Mouse (Mus musculus) cerebellum, adult 11 months (tissue): ENCODE data around the gene Sorbs1.

Experiments
- DNase-seq: peaks from one replicate; pipeline ENCODE4 v3.0.0; 2022

The Sorbs1 gene

GRCm38 (mm10) chr19:40297078-40297797, 216.3 kb downstream of the Sorbs1 start:
- no peak for DNase-seq

- DNase-seq, result peak; percentile 29
These were observed 219.3 kb downstream of the Sorbs1 start for GRCm38 (mm10) chr19:40294231-40294630.

- DNase-seq, result no peak
These were observed 219.8 kb downstream of the Sorbs1 start for GRCm38 (mm10) chr19:40293791-40294190.

- DNase-seq, result no peak
These were observed 223.4 kb downstream of the Sorbs1 start for GRCm38 (mm10) chr19:40290099-40290724.

GRCm38 (mm10) chr19:40288415-40288814, 225.2 kb downstream of the Sorbs1 start:
- no peak for DNase-seq

GRCm38 (mm10) chr19:40284704-40285103, 228.9 kb downstream of the Sorbs1 start:
- no peak for DNase-seq

- DNase-seq, result no peak
These were observed 230.2 kb downstream of the Sorbs1 start for GRCm38 (mm10) chr19:40283415-40283814.

- no peak for DNase-seq
These were observed 235.1 kb downstream of the Sorbs1 start for GRCm38 (mm10) chr19:40278372-40279023.

GRCm38 (mm10) chr19:40277494-40277893, 236.1 kb downstream of the Sorbs1 start:
- no peak for DNase-seq

- no peak for DNase-seq
These were observed 238.0 kb downstream of the Sorbs1 start for GRCm38 (mm10) chr19:40275401-40276188.

- DNase-seq, result no peak
These were observed 240.9 kb downstream of the Sorbs1 start for GRCm38 (mm10) chr19:40272674-40273073.

GRCm38 (mm10) chr19:40271308-40271892, 242.2 kb downstream of the Sorbs1 start, which contains the start of gene Pdlim1:
TSS of gene Pdlim1 (minus strand) at chr19:40271842.
- peak; percentile 4 for DNase-seq

- DNase-seq, result no peak
These were observed 242.9 kb downstream of the Sorbs1 start for GRCm38 (mm10) chr19:40270351-40271307.

GRCm38 (mm10) chr19:40269526-40269925, 244.1 kb downstream of the Sorbs1 start:
- no peak for DNase-seq

- no peak for DNase-seq
These were observed 245.1 kb downstream of the Sorbs1 start for GRCm38 (mm10) chr19:40268493-40268892.

GRCm38 (mm10) chr19:40267380-40267779, 246.2 kb downstream of the Sorbs1 start:
- DNase-seq, result no peak

GRCm38 (mm10) chr19:40259485-40259884, 254.1 kb downstream of the Sorbs1 start:
- DNase-seq, result no peak

GRCm38 (mm10) chr19:40257396-40257795, 256.2 kb downstream of the Sorbs1 start:
- no peak for DNase-seq

GRCm38 (mm10) chr19:40256376-40257050, 257.1 kb downstream of the Sorbs1 start:
- no peak for DNase-seq

GRCm38 (mm10) chr19:40255561-40255960, 258.0 kb downstream of the Sorbs1 start:
- no peak for DNase-seq

- DNase-seq, result no peak
These were observed 258.8 kb downstream of the Sorbs1 start for GRCm38 (mm10) chr19:40254741-40255140.
